Mouse (Mus musculus) spleen, adult 18-20 months (tissue): ENCODE results near the gene Cdcp1.

Experiments
- DNase-seq, 2 experiments: peaks; one replicate each; pipeline ENCODE4 v3.0.0; 2022; ENCODE audit warnings: mixed read lengths in 2 of 2

Cdcp1 gene

DNA sequence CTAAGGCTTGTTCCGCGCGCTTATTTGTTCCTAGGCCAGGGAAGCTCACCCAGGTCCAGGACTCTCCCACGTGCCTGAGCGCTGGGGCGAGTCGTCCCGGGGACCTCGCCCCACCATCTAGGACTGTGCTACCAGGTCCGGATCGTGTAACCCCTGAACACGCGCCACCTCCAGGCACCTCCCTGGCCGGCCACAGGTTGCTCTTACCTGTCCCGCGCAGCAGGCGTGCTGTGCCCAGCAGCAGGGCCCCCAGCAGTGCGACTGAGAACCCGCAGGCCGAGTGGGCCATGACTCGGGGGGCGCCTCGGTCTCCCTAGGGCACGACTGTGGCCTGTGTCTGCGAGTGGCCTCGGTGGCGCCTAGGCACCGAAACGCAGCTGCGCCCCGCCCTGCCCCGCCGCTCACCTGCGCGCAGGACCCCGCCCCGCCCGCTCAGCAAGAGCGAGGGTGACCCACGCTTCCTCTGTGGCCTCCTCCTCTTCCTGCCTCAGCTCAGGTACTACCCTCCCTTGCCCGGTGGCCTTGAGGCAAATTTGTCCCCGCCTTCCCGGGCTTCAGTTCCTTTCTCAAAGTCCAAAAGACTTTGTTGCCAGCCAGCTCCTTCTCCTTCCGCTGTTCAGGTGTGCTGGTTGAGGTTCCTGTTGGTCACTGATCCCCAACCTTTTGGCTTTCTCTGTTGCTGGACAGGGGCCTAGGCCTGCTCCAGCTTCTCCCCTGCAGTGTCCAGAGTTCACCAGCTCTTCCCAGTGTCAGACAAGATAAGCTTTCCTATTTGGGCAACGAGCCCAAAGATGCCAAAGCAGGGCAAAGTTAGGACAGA, at the start of gene Cdcp1:
Gene Cdcp1, minus strand, starts transcription at position 418 of the 820 bp plus-strand sequence.
- DNase-seq, result no peak

DNA sequence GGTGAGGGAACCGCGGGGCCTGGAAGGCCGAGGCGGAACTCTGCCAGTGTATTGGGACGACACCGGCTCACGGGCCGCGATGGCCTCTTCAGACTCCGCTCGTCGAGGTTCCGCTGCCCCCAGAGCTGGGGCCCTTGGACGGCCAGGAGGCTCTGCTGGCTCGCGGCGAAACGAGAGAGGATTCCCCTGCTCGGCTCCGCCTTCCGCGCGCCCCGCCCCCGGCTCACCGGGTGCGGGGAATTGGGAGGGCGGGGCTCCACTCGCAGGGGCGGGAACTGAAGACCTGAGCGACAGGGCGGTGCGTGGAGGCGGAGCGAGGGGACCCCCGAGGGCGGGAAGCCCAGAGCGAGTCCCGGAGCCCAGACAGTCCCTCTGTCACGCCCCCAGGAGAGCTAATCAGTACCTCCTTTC, 44.8 kb upstream of the Cdcp1 start, which contains the start of gene Tmem158:
Gene Tmem158, minus strand, starts transcription at position 154 of the 411 bp plus-strand sequence.
- peak; percentile 50 to 67 for DNase-seq

- peak in 1 of 2 experiments; percentile 4 for DNase-seq
Observed at GRCm38 (mm10) chr9:123259896-123260610, 44.2 kb upstream of the Cdcp1 start.

GRCm38 (mm10) chr9:123259461-123259895, 43.6 kb upstream of the Cdcp1 start:
- DNase-seq, result peak; percentile 27 to 45

DNA sequence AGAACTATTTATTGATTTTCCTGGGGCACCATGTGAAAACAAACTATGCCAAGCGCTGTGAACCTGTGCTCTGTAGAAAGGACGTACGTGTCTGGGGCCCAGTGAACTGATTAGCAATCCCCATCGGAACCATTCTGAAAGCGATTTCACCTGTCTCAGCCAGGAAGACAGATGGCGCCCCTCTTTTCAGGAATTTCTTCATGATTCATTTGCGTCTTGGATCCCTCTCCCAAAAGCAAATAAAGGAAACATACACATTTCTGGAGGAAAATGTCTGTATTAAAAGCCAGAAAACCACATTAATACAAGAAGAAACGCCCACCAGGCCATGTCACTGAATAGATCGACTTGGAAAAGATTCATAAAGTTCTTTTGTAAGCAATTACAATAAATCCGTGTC, 43.0 kb upstream of the Cdcp1 start:
- DNase-seq, result no peak

DNA sequence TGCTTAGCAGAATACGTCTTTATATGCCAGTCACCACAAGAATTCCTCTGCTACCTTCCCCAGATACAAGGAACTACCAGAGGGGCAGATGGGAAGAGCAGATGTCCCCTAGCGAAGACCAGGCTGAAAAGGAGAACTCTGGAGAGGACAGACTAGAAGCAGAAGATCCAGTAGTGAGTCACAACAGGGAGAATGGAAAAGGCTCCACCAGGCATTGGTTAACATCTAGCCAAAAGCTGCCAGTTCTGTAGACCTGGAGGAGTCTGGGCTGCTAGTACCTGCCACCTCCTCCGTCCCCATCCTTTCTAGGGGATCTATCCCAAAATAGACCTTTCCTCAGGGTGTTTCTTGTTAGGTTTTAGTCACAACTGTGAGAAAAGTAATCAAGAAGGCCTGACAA, 39.9 kb upstream of the Cdcp1 start:
- DNase-seq, result no peak

- no peak for DNase-seq
Observed at GRCm38 (mm10) chr9:123247992-123248391, 32.2 kb upstream of the Cdcp1 start.

- no peak for DNase-seq
Observed at GRCm38 (mm10) chr9:123245146-123245545, 29.3 kb upstream of the Cdcp1 start.

DNA sequence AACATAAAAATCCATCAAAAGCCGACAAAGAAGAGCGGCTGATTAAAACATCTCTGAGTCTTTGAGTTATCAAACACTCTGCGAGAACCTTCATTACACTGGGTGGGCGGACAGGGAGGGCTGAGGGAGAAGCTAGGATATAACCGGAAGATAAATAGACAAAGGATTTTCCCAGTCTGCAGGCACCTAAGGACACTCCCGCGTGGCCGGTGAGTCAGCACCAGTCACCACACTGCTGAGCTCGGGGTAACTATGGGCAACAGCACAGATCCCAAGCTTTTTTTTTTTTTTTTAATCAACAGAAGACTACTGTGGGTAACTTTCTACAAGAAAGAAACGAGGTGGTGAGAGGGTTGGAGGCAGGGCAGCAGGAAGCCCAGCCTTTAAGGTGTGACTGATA, 28.1 kb upstream of the Cdcp1 start:
- no peak for DNase-seq

GRCm38 (mm10) chr9:123241191-123241590, 25.4 kb upstream of the Cdcp1 start:
- no peak for DNase-seq

- DNase-seq, result no peak
Observed at GRCm38 (mm10) chr9:123240751-123241150, 24.9 kb upstream of the Cdcp1 start.

DNA sequence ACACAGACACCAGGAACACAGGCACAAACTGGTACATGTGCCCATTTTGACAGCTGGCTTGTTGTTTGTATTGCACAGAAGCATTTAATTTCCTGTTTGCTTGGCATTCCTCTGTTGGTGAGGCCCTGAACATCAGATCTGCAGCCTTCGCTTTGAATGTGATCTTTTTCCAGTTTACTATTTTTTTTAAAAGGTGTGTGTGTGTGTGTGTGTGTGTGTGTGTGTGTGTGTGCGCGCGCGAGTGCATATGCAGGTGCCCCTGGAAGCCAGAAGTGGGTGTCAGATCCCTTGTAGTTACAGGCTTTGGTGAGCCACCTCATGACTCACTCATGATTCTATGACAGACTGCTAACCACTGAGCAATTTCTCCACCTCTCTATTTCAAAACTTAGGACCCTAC, 24.4 kb upstream of the Cdcp1 start:
- DNase-seq, result no peak

GRCm38 (mm10) chr9:123239651-123240050, 23.8 kb upstream of the Cdcp1 start:
- DNase-seq, result no peak

- no peak for DNase-seq
Observed at GRCm38 (mm10) chr9:123238256-123239045, 22.6 kb upstream of the Cdcp1 start.

DNA sequence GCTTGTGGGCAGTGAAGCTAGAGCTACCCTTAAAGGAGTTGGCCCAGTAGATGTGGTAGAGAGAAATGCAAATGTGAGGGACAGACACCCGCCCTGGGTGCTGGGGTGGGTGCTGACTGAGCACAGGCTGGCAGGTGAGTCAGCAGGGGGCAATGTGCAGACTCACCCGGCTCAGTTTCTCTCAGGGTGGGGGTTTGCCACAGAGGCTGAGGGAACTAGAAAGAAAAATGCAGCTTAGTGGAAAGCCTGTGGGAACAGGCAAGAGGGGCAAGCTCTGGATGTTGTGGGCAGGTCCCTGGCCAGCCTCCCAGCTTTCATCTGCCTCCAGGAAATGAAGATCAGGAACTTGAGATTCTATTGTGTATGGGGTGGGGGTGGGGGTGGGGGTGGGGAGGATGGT, 21.9 kb upstream of the Cdcp1 start:
- DNase-seq, result no peak

GRCm38 (mm10) chr9:123235621-123236020, 19.8 kb upstream of the Cdcp1 start:
- no peak for DNase-seq

- DNase-seq, result no peak
Observed at GRCm38 (mm10) chr9:123229826-123230225, 14.0 kb upstream of the Cdcp1 start.

GRCm38 (mm10) chr9:123228671-123229070, 12.8 kb upstream of the Cdcp1 start:
- DNase-seq, result no peak

GRCm38 (mm10) chr9:123227106-123227750, 11.4 kb upstream of the Cdcp1 start:
- no peak for DNase-seq

- no peak for DNase-seq
Observed at GRCm38 (mm10) chr9:123224863-123225431, 9.1 kb upstream of the Cdcp1 start.

DNA sequence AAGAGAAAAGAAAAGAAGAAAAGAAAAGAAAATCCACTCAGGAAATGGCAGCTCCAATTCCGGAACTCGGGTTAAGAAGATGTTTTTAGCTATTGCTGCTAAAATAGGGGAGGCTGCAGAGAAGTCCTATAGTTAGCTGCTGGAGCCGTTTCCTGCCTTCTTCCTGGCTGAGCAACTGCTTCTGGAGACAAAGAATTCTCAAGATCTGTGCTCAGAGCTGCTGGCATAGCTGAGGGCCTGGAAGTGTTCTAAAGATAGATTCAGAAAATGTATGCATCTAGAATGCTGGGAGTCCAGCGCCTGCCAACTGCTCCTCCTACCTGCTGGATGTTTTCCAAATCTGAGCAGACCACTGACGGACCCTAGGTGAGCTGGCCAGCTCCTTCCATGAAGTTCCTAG, 4.0 kb upstream of the Cdcp1 start:
- DNase-seq, result no peak

GRCm38 (mm10) chr9:123213371-123213770, 2.5 kb downstream of the Cdcp1 start:
- no peak for DNase-seq
